In the genomic region with DNA sequence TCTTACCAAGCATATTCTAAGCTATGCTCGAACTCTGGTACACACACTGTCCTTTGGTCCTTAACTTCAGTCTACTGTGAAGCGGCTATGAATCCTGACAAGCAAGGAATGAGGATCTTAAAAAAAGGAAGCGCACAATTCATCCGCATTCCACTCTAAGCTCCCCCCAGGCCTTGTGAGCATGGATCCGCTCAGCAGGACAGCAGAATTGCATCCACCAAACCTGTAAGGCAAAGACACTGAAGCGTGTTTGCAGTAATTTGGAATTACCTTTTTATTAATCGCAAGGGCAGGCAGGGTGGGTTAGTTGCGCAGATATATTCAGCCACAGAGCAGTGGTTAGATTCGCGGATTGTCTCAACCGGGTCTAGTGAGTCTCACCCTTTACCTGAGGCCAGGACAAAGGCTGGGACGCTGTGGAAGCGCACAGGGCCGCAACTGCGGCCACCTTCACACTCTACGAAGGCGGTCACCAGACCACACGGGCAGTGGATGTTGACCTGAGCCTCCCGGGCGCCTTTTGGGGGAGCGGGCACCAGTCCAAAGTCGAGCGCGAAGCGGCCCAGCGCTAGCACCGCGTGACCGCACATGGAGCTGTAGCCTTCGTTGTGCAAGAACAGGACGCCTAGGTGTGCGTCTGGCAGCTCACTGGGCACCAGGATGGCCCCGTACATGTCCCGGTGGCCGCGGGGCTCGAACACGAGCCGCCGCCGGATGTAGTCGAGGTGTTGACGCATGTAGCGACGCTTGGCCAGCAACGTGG, we compare ENCODE assay signal across 9 mouse cellular contexts. TPM values are rescaled to one million over a fixed set of nuclear protein-coding genes. Genes with fewer than 3 reads are reported as not detected.
DNase-seq lines count a peak whose midpoint lies in the region; ATAC-seq lines count a peak whose summit lies in the region.
"Had no signal": no experiment of that assay in that cellular context is flagged by ENCODE, and none has a peak within 500 bp of the region (broad histone marks: within the 10 kb centered on the region; RNA-seq: fewer than 3 reads in every experiment).

No protein-coding gene starts in this region.

- no peaks in the 10 kb centered on the region for H3K9me3 ChIP-seq in megakaryocyte, embryonic 14.5 days
- H3K9me3 ChIP-seq in heart, embryonic 15.5 days (replicated peaks), result no peaks in the 10 kb centered on the region
- no peaks in the 10 kb centered on the region for H3K9me3 ChIP-seq in midbrain, embryonic 11.5 days (ENCODE audit: control insufficient read depth, low read length)

- H3K4me2 ChIP-seq in heart, embryonic 15.5 days, result peak overlapping the region; percentile 84
- H3K4me2 ChIP-seq in midbrain, embryonic 11.5 days, result peak overlapping the region; percentile 83

- H3K36me3 ChIP-seq in megakaryocyte, embryonic 14.5 days (replicated peaks; ENCODE audit: low read length), result no peaks in the 10 kb centered on the region
- no peaks in the 10 kb centered on the region for H3K36me3 ChIP-seq in heart, embryonic 15.5 days
- no peaks in the 10 kb centered on the region for H3K36me3 ChIP-seq in midbrain, embryonic 11.5 days (ENCODE audit: control insufficient read depth, insufficient read depth, low read length)

- peak overlapping the region; percentile 58 for H3K9ac ChIP-seq in heart, embryonic 15.5 days
- peak overlapping the region; percentile 80 for H3K9ac ChIP-seq in midbrain, embryonic 11.5 days (ENCODE audit: low read length)

- H3K27ac ChIP-seq in heart, embryonic 15.5 days, result peak overlapping the region; percentile 84
- peak overlapping the region; percentile 65 for H3K27ac ChIP-seq in midbrain, embryonic 11.5 days (ENCODE audit: low read depth, low read length)

- peak; percentile 37 to 43 for DNase-seq in adrenal gland, postnatal 4 days (ENCODE audit: low spot score in 2 of 2)
- peak; percentile 89 for DNase-seq in kidney, postnatal 14 days
- DNase-seq in midbrain, embryonic 11.5 days (ENCODE audit: low spot score, missing footprints), result peak; percentile 97
- no peak for DNase-seq in layer of hippocampus, adult 9-10 months (ENCODE audit: low spot score)
- no peak for DNase-seq in right cerebral cortex, postnatal 25 days

- ATAC-seq in megakaryocyte, adult 5-6 weeks (ENCODE audit: poor library complexity, severe bottlenecking), result no peak
- no peak for ATAC-seq in heart, embryonic 15.5 days (replicated peaks; ENCODE audit: insufficient number of reproducible peaks, insufficient read depth, low FRiP score, low read depth)
- peak; percentile 17; the same call in 1 of the 2 replicates for ATAC-seq in midbrain, embryonic 11.5 days (ENCODE audit: low FRiP score)

- H3K4me3 ChIP-seq in megakaryocyte, embryonic 14.5 days (replicated peaks), result peak overlapping the region; percentile 96
- peak overlapping the region; percentile 77 for H3K4me3 ChIP-seq in heart, embryonic 15.5 days
- peak overlapping the region; percentile 70 for H3K4me3 ChIP-seq in midbrain, embryonic 11.5 days (ENCODE audit: low read depth, low read length)

- peaks cover 34% of the 10 kb centered on the region for H3K4me1 ChIP-seq in megakaryocyte, embryonic 14.5 days
- peaks cover 28% of the 10 kb centered on the region for H3K4me1 ChIP-seq in heart, embryonic 15.5 days (replicated peaks)
- peaks cover 18% of the 10 kb centered on the region for H3K4me1 ChIP-seq in midbrain, embryonic 11.5 days (ENCODE audit: control insufficient read depth, insufficient read depth, low read length)

- WGBS in heart, embryonic 15.5 days, result 4% methylated on average over 46 of the region's 46 CpGs
- 3% methylated on average over 46 of the region's 46 CpGs for WGBS in midbrain, embryonic 11.5 days

- H3K27me3 ChIP-seq in megakaryocyte, embryonic 14.5 days (replicated peaks), result peaks cover 20% of the 10 kb centered on the region
- no peaks in the 10 kb centered on the region for H3K27me3 ChIP-seq in heart, embryonic 15.5 days
- H3K27me3 ChIP-seq in midbrain, embryonic 11.5 days (ENCODE audit: control insufficient read depth, insufficient read depth, low read length), result no peaks in the 10 kb centered on the region

RNA-seq across cellular contexts. Expression of a gene that starts 0.8 kb away (rescaled TPM):
- polyA plus RNA-seq in megakaryocyte, embryonic 14.5 days (2012; ENCODE audit: insufficient read depth, low replicate concordance), result 0.09 and 1.2 TPM in 2 replicates
- total RNA-seq in megakaryocyte, adult 5-6 weeks (2015), result 0.55 TPM in 1 of 2 replicates, not detected in the other
- total RNA-seq in megakaryocyte, adult 5-6 weeks (2017), result 0.15 and 0.49 TPM in 2 replicates
- total RNA-seq in adrenal gland, postnatal 4 days (2021), result 10 to 100 TPM; 25.4 to 26.5 TPM
- polyA plus RNA-seq in heart, embryonic 15.5 days (2015; fragmentation: Nextera tagmentation; extraction: Ambion mirVana), result 19.9 TPM in 2 replicates
- 8.5 and 9.6 TPM in 2 replicates for polyA plus RNA-seq in midbrain, embryonic 11.5 days (2014; fragmentation: Nextera tagmentation; extraction: Ambion mirVana)

RNA-seq across cellular contexts. Expression of a gene that starts 0.9 kb away (rescaled TPM):
- 5.1 and 7.9 TPM in 2 replicates for polyA plus RNA-seq in megakaryocyte, embryonic 14.5 days (2012; ENCODE audit: insufficient read depth, low replicate concordance)
- 32.9 and 43.3 TPM in 2 replicates for total RNA-seq in megakaryocyte, adult 5-6 weeks (2015)
- total RNA-seq in megakaryocyte, adult 5-6 weeks (2017), result 15.9 and 23.2 TPM in 2 replicates
- total RNA-seq in adrenal gland, postnatal 4 days (2021), result 10 to 100 TPM; 50.8 to 51.3 TPM
- polyA plus RNA-seq in heart, embryonic 15.5 days (2015; fragmentation: Nextera tagmentation; extraction: Ambion mirVana), result 65.8 and 73.2 TPM in 2 replicates
- polyA plus RNA-seq in midbrain, embryonic 11.5 days (2014; fragmentation: Nextera tagmentation; extraction: Ambion mirVana), result 58.5 and 65.6 TPM in 2 replicates

RNA-seq across cellular contexts. Expression of a gene that starts 13.5 kb away (rescaled TPM):
- not detected in 2 replicates for polyA plus RNA-seq in megakaryocyte, embryonic 14.5 days (2012; ENCODE audit: insufficient read depth, low replicate concordance)
- 0.11 and 0.16 TPM in 2 replicates for total RNA-seq in megakaryocyte, adult 5-6 weeks (2015)
- not detected in 2 replicates for total RNA-seq in megakaryocyte, adult 5-6 weeks (2017)
- total RNA-seq in adrenal gland, postnatal 4 days (2021), result 1 to 10 TPM; 3.2 to 3.3 TPM
- 0.48 and 0.60 TPM in 2 replicates for polyA plus RNA-seq in heart, embryonic 15.5 days (2015; fragmentation: Nextera tagmentation; extraction: Ambion mirVana)
- polyA plus RNA-seq in midbrain, embryonic 11.5 days (2014; fragmentation: Nextera tagmentation; extraction: Ambion mirVana), result 0.57 and 1.2 TPM in 2 replicates
- total RNA-seq: common myeloid progenitor, adult 5-6 weeks had no signal

Comparison
In these comparisons a context has a peak if more than half of its experiments do, and no peak if none do; other contexts are left out.
1. DNase-seq: peak in adrenal gland, postnatal 4 days (2 of 2), kidney, postnatal 14 days (single experiment) and midbrain, embryonic 11.5 days (single experiment); none in layer of hippocampus, adult 9-10 months (single experiment) and right cerebral cortex, postnatal 25 days (single experiment).
2. Peak in every context shown above with its lines, with median percentiles within 50 percentile points of each other: H3K4me3 ChIP-seq.